Mouse (Mus musculus): ENCODE measurements around the gene Sh2d3c.

The Sh2d3c gene

GRCm38 (mm10) chr2:32700966-32701743, 19.7 kb upstream of the Sh2d3c start:
- DNase-seq, result no peak

DNA sequence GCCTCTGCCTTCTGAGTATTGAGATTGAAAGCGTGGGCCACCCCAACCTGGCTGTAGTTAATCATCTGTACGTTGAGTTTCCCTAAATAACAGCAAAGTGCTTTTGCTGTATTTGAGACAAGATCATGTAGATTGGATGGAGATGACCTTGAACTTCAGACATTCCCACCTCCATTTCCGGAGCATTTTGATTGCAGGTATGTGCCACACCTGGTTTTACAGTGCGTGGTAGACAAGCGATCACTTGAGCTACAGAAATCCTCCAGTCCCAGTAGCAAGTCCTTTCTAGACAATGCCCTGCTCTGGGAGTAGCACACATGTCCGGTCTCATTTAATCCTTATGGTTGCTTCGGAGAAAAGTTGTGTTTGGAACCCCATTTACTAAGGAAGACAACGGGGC, 17.8 kb upstream of the Sh2d3c start:
- DNase-seq, result no peak

DNA sequence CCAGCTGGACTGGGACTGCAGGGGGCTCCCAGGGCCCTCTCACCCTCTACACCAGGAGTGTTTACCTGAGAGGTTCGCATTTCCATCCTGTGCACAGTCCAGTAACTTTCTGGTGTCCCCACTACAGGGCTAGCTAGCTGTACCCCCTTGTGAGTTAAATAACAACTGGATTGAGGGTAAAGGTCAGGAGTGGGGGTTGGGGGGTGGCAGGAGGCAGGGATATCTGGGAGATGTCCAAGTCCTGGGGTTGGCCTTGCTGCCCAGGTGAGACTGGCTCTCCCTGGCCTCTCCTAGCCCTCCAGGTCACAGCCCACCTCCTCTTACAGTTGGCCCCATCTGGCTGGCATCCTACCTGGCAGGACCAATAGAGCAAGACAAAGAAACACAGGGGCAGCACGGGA, 16.8 kb upstream of the Sh2d3c start, which contains the start of gene Fpgs:
TSS of gene Fpgs (minus strand) at position 125 of the 401 bp plus-strand sequence.
- no peak for DNase-seq

- DNase-seq, result no peak
Observed at GRCm38 (mm10) chr2:32705018-32705417, 15.8 kb upstream of the Sh2d3c start.

GRCm38 (mm10) chr2:32706971-32707370, 13.9 kb upstream of the Sh2d3c start:
- no peak for DNase-seq

DNA sequence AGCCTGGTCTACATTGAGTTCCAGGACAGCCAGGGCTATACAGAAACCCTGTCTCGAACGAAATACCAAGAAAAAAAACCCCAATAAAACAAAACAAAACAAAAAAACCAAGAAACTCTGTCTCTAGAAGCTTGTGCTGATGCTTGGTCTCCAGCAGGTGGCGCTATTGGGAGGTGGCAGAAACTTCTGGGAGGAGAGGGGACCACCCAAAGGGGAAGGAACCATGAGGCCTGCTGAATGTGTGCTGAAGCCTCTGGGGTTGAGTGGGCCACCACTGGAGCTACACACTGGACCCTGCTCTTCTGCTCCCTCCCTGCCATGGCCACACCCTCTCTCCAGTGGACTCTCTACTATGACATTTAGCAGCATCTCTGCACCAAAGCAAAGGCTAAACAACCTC, 12.2 kb upstream of the Sh2d3c start:
- peak; percentile 84 for DNase-seq

GRCm38 (mm10) chr2:32709521-32710137, 11.2 kb upstream of the Sh2d3c start:
- no peak for DNase-seq

DNA sequence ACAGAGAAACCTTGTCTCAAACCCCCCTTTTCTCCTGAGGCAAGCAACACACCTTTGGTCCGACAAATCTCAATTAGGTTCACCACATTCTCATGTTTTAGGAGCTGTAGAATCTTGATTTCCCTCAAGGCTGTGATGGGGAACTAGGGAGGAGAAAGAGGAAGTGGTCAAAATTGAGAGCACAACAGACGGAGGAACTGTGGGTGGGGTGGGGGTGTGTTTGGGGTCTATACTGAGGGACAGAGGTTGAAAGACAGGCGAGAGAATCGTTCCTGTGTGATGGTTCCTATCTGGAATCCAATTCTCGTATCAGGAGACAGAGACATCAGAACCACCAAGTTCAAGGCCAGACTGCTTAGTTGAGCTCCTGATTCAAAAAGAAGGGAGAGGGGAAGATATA, 10.4 kb upstream of the Sh2d3c start:
- no peak for DNase-seq

GRCm38 (mm10) chr2:32711301-32712056, 9.4 kb upstream of the Sh2d3c start:
- DNase-seq, result peak; percentile 2

DNA sequence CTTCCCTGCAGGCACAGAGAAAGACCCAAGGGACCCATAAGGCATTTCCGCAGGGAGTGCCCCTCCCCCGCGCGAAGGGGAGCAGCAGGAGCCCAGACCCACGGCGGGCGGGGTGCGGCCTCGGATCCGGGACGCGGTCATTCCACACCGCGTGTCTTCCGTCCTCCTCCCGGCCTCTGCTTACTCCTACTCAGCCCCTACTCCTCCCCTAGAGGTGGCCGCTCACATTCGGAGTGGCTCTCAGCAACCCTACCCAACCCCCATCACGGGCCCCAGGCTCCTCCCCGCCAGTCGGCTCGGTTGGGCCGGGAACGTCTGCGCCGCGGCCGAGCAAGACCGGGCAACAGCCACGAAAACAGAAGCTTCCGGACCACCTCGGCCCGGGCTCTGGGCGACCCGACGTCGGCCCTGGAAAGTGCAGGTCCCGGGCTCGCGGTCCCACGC, 8.7 kb upstream of the Sh2d3c start:
- peak; percentile 84 for DNase-seq

DNA sequence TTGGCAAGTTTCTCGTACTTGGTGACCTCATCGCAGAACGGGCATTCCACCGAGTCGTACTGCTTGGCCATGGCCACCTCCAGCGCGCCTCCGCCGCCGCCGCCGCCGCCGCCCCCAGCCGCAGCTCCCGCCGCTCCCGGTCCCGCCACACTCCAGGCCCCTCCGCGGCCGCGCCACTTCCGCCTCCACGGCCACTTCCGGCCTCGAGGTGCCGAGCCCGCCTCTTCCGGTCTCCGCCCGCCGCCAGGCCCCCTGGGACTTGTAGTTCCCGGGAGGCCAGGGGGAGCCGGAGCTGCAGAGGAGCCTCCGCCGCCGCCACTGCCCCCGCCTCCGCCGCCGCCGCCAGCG, 8.3 kb upstream of the Sh2d3c start:
- peak; percentile 97 for DNase-seq

DNA sequence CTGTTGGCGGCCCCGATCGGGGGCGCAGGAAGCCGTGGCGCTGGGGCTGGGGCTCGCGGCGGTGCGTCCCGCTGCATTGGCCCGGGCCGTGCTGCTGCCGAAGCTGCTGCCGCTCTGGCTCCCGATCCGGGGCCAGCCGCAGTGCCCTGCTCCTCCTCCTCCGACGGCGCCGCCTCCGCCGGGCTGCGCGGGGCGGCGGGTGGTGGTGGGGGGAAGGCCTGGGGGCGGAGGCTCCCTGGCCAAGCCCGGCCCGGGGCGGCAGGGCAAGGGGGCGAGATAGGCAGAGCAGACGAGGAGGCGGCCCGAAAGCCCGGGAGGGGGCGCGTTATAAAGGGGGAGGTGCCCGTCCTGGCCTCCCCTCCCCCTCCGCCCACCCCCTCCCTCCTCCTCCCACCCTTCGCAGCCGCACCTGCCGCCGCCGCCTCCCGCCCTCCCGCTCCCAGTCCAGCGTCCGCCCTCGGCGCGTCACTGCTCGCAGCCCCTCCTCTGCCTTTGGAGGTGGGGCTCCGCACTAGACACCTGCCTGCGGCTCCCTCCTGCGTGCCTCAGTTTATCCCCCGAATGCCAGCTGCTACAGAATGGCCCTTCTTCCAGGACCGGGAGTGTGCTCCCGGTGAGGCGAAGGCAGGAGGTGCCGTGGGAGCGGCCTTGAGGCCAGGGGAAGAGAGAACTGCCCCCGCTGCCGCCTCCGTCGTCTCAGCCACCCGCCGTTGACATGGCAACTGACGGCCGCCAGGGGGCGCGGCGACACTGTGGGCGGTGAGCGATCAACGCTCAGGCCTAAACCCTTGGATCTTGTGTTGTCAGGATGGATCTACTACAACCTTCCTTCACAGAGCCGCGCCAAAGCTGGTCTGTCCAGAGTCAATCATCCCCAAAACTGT, 7.7 kb upstream of the Sh2d3c start, which contains the start of gene Cdk9:
TSS of gene Cdk9 (minus strand) at position 143 of the 884 bp plus-strand sequence.
- DNase-seq, result peak; percentile 96

- DNase-seq, result no peak
Observed at GRCm38 (mm10) chr2:32714117-32714986, 6.5 kb upstream of the Sh2d3c start.

- peak; percentile 61 for DNase-seq
Observed at GRCm38 (mm10) chr2:32714987-32715425, 5.8 kb upstream of the Sh2d3c start.

- no peak for DNase-seq
Observed at GRCm38 (mm10) chr2:32718761-32719160, 2.1 kb upstream of the Sh2d3c start.

- DNase-seq, result no peak
Observed at GRCm38 (mm10) chr2:32720053-32720452, 802 bp upstream of the Sh2d3c start.

DNA sequence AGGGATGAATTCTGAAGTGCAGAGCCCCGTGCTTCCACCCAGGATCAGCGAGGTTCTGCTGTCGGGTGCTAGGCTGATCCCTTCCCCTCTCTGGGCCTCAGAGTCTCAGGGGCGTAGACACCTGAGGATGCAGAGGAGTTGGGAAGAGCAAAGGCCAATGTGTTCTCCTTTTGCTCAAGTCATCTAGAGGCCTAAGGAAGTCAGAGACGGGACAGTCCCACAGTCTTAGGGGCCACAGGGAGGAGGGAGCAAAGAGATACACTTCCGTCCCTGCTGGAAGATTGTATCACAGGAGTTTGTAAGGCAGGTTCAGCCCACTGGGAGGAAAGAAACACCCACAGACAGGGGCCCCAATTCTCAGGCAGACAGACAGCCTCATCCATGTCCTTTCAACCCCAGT, 1.2 kb downstream of the Sh2d3c start:
- DNase-seq, result no peak

- no peak for DNase-seq
Observed at GRCm38 (mm10) chr2:32722581-32722980, 1.7 kb downstream of the Sh2d3c start.

GRCm38 (mm10) chr2:32724149-32724548, 3.3 kb downstream of the Sh2d3c start:
- no peak for DNase-seq

DNA sequence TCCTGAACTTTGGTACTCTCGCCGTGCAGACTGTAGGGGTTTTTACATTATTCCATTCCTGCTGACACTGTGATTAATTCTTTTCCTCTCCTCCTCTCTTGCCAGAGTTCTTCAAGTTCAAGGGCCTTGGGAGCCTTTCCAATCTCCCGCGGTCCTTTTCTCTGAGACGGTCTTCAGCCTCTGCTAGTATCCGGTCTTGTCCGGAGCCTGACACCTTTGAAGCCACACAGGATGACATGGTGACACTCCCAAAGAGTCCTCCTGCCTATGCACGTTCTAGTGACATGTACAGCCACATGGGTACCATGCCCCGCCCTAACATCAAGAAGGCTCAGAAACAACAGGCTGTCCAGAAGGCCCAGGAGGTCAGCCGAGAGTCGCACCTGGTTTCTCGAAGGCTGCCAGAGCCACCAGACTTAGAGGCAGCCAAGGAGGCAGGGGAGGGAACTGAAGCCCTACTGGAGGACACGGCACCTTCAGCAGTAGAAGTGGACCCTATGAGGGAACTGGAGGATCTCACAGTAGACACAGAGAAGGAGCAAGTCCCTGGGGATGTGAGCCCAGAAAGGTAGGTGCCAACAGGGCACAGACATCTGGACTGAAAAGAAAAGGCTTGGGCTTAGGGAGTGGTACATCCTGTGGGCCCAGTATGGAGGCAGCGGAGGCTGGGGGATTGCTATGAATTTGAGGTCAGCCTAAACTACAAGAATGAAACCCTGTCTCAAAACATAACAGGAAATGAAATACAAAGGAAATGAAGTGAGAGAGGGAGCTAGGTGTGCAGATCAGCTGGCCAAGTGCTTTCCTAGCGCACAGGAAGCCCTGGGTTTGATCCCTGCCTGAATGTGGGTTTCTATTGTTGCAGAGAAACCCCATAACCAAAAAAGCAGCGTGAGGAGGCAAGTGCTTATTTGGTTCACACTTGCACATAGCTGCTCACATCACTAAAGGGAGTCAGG, 4.3 kb downstream of the Sh2d3c start:
- DNase-seq, result no peak

Data from lung, postnatal 10 days (tissue).